Comparison of ENCODE assay signal across 15 mouse cellular contexts in genomic region chr14:73449901-73450495, GRCm38 (mm10). TPM values are rescaled to one million over a fixed set of nuclear protein-coding genes. Genes with fewer than 3 reads are reported as not detected.
DNase-seq lines count a peak whose midpoint lies in the region; ATAC-seq and TF ChIP-seq lines count a peak whose summit lies in the region.
"Had no signal": no experiment of that assay in that cellular context is flagged by ENCODE, and none has a peak within 500 bp of the region (broad histone marks: within the 10 kb centered on the region; RNA-seq: fewer than 3 reads in every experiment).

No protein-coding gene starts in this region.

- WGBS in kidney, adult 2 months: 58% methylated on average over 6 of the region's 6 CpGs
- 65% methylated on average over 6 of the region's 6 CpGs for WGBS in kidney, embryonic 14.5 days
- WGBS in small intestine, adult 2 months: 75% methylated on average over 6 of the region's 6 CpGs

- H3K4me3 ChIP-seq in kidney, adult 2 months (ENCODE audit: insufficient read depth, low read depth, low read length): no peak overlapping the region
- no peak overlapping the region for H3K4me3 ChIP-seq in kidney, embryonic 14.5 days (ENCODE audit: low read length)
- H3K4me3 ChIP-seq in small intestine, adult 2 months (ENCODE audit: low read depth, low read length): no peak overlapping the region
- H3K4me3 ChIP-seq: limb, embryonic 13.5 days had no signal

- TF ChIP-seq CTCF in kidney, adult 2 months (conservative IDR thresholded peaks at IDR 0.05; ENCODE audit: insufficient read depth, insufficient read length, low read depth, low read length): no peak
- TF ChIP-seq CTCF in small intestine, adult 2 months (IDR thresholded peaks at IDR 0.05; ENCODE audit: extremely low read depth, insufficient read length, insufficient replicate concordance, low read depth, low read length): no peak

- peaks cover 34% of the 10 kb centered on the region for H3K4me1 ChIP-seq in kidney, adult 2 months (ENCODE audit: control insufficient read depth, insufficient read depth, low read length)
- 0 out of 2 replicates have a peak, but pooled peaks cover 3% of the 10 kb centered on the region for H3K4me1 ChIP-seq in kidney, embryonic 14.5 days (ENCODE audit: control insufficient read depth, insufficient read depth, low read length)
- H3K4me1 ChIP-seq in small intestine, adult 2 months (ENCODE audit: control insufficient read depth, insufficient read depth, insufficient read length, low read length): peaks cover 13% of the 10 kb centered on the region; the same call in 1 of the 2 replicates

- no peak overlapping the region for H3K9ac ChIP-seq in kidney, embryonic 14.5 days (ENCODE audit: low read depth, low read length)
- H3K9ac ChIP-seq: limb, embryonic 13.5 days had no signal

- ATAC-seq in kidney, embryonic 14.5 days (ENCODE audit: low FRiP score, low TSS enrichment): no peak
- ATAC-seq in inflammation-experienced regulatory T-cells, adult 6 months: no peak
- ATAC-seq: forebrain, embryonic 14.5 days; intestine, embryonic 16.5 days had no signal

- no peaks in the 10 kb centered on the region for H3K36me3 ChIP-seq in kidney, adult 2 months (ENCODE audit: control insufficient read depth, insufficient read depth, low read length)
- H3K36me3 ChIP-seq in kidney, embryonic 14.5 days (ENCODE audit: control insufficient read depth, insufficient read depth, low read length): no peaks in the 10 kb centered on the region
- H3K36me3 ChIP-seq in small intestine, adult 2 months (ENCODE audit: control insufficient read depth, insufficient read depth, low read length): no peaks in the 10 kb centered on the region
- H3K36me3 ChIP-seq: limb, embryonic 13.5 days had no signal

- H3K27me3 ChIP-seq in kidney, adult 2 months (replicated peaks; ENCODE audit: control insufficient read depth, insufficient read depth, low read length): no peaks in the 10 kb centered on the region
- H3K27me3 ChIP-seq in kidney, embryonic 14.5 days (ENCODE audit: control insufficient read depth, insufficient read depth, low read length): no peaks in the 10 kb centered on the region
- H3K27me3 ChIP-seq in small intestine, adult 2 months (ENCODE audit: control insufficient read depth, insufficient read depth, low read length): no peaks in the 10 kb centered on the region
- H3K27me3 ChIP-seq: limb, embryonic 13.5 days had no signal

- TF ChIP-seq POLR2A in kidney, adult 2 months (IDR thresholded peaks at IDR 0.05; ENCODE audit: low read depth, low read length): no peak
- TF ChIP-seq POLR2A in small intestine, adult 2 months (IDR thresholded peaks at IDR 0.05; ENCODE audit: low read depth, low read length): no peak

- H3K27ac ChIP-seq in kidney, adult 2 months (ENCODE audit: insufficient read depth, low read depth, low read length): peak overlapping the region; percentile 46
- H3K27ac ChIP-seq in kidney, embryonic 14.5 days (ENCODE audit: low read depth, low read length): no peak overlapping the region
- H3K27ac ChIP-seq in small intestine, adult 2 months (ENCODE audit: insufficient read depth, low read depth, low read length): 0 out of 2 replicates have a peak overlapping the region, but pooled peaks have one; percentile 8
- H3K27ac ChIP-seq: limb, embryonic 13.5 days had no signal

- no peak overlapping the region for H3K4me2 ChIP-seq in kidney, embryonic 14.5 days (replicated peaks; ENCODE audit: low read depth, low read length)
- H3K4me2 ChIP-seq: limb, embryonic 13.5 days had no signal

- DNase-seq in adrenal gland, adult 2 months: peak; percentile 43
- DNase-seq in adrenal gland, postnatal 25 days: no peak
- peak; percentile 67 for DNase-seq in kidney, adult 2 months
- DNase-seq in kidney, postnatal 14 days: peak; percentile 34
- no peak for DNase-seq in right cerebral cortex, postnatal 10 days (ENCODE audit: low spot score in 2 of 2)
- DNase-seq: cerebellum, adult 18-20 months; embryo, embryonic 11 days; heart, postnatal 4 days; layer of hippocampus, postnatal 36 days had no signal

- H3K9me3 ChIP-seq in kidney, embryonic 14.5 days (ENCODE audit: control insufficient read depth, low read length): no peaks in the 10 kb centered on the region
- H3K9me3 ChIP-seq: limb, embryonic 13.5 days had no signal

RNA-seq across cellular contexts. Expression of gene Med4, which starts 59.8 kb away (rescaled TPM):
- total RNA-seq in adrenal gland, adult 2 months (2021): 10 to 100 TPM; 21.6 to 22.5 TPM
- 3.5 and 4.1 TPM in 2 replicates for polyA plus RNA-seq in adrenal gland, adult 2 months (2012; rRNA removed)
- 26.0 and 28.0 TPM in 2 replicates for total RNA-seq in adrenal gland, postnatal 25 days (2021)
- polyA plus RNA-seq in kidney, adult 2 months (2012; rRNA removed): 11.8 and 13.6 TPM in 2 replicates
- 90.6 and 102 TPM in 2 replicates for polyA plus RNA-seq in kidney, embryonic 14.5 days (2014; fragmentation: Nextera tagmentation; extraction: Ambion mirVana)
- polyA plus RNA-seq in small intestine, adult 2 months (2012; rRNA removed): 4.5 and 8.7 TPM in 2 replicates
- polyA plus RNA-seq in inflammation-experienced regulatory T-cells, adult 6 months (2017; shearing (Covaris generic)): 10 to 100 TPM; 63.4 to 81.8 (median 74.8) TPM

Comparison
In these comparisons a context has a peak if more than half of its experiments do, and no peak if none do; other contexts are left out.
1. DNase-seq: peak in adrenal gland, adult 2 months (single experiment), kidney, adult 2 months (single experiment) and kidney, postnatal 14 days (single experiment); none in adrenal gland, postnatal 25 days (single experiment) and right cerebral cortex, postnatal 10 days (0 of 2).